Mouse (Mus musculus) brain, embryonic 14.5 days (tissue): ENCODE results near the gene Olfr665.
"Not testable (repeated sequence)": the region's sequence is repeated elsewhere in the genome, so short reads cannot be mapped to it uniquely, and the experiment has no call there.

Experiments
- CTCF ChIP-seq: fragments of 200-500 bp; IDR thresholded peaks from 2 replicates; pipeline ENCODE4 v1.5.1; 2012; ENCODE audit warnings: inconsistent platforms, mild to moderate bottlenecking, moderate library complexity, borderline replicate concordance; ENCODE audit not compliant: insufficient read depth, insufficient read length; ENCODE audit errors: extremely low read depth
- POLR2A ChIP-seq: fragments of 200-500 bp; IDR thresholded peaks from 2 replicates; pipeline ENCODE4 v1.6.1; 2012; ENCODE audit warnings: mild to moderate bottlenecking, inconsistent platforms, borderline replicate concordance; ENCODE audit not compliant: poor library complexity, insufficient read depth, insufficient read length, severe bottlenecking; ENCODE audit errors: extremely low read depth

DNA sequence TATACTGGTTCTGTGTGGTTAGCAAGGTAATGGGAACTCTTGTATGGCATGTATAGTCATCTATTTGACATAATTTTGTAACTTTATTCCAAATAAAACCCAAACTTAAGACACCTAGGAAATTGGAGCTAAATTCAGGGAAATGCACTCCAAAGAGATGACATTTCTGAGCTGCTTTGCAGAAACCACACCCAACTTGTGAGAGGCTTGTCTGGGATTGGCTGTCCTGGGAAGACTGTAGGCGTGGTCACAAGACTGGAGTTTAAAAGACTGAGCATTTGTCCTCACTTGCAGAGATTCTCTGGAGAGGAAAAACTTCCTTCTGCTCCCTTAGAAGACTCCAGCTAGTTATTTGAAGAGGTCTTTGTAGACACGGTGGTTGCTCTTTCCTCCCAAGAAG is 21.1 kb upstream of the Olfr665 start, which contains the start of gene Usp17la:
- TF ChIP-seq CTCF, POLR2A: not testable (repeated sequence)
